Mouse (Mus musculus) stomach, postnatal 0 days (tissue): ENCODE measurements at regions not wholly inside any gene's neighbourhood (a gene's known extent, or its start where the extent isn't known, plus 50 kb on each side); places are given as distances from the start of the nearest gene placed in this dataset.

Source experiments
- CTCF ChIP-seq: IDR thresholded peaks from 2 replicates; pipeline ENCODE4 v1.5.1; 2016; ENCODE audit warnings: antibody characterized with exemption, low read depth, mild to moderate bottlenecking, moderate library complexity
- EP300 ChIP-seq: optimal IDR thresholded peaks from 2 replicates; pipeline ENCODE3; 2016; ENCODE audit warnings: antibody characterized with exemption

GRCm38 (mm10) chr3:60395299-60395698 is 77.3 kb upstream of the Mbnl1 start:
- TF ChIP-seq CTCF (no peak), EP300 (no peak)
